Mouse (Mus musculus): ENCODE results near the gene Phyhipl.
A peak's percentile ranks its signal among the peaks of the same experiment; 100 is the strongest.

Phyhipl gene

DNA sequence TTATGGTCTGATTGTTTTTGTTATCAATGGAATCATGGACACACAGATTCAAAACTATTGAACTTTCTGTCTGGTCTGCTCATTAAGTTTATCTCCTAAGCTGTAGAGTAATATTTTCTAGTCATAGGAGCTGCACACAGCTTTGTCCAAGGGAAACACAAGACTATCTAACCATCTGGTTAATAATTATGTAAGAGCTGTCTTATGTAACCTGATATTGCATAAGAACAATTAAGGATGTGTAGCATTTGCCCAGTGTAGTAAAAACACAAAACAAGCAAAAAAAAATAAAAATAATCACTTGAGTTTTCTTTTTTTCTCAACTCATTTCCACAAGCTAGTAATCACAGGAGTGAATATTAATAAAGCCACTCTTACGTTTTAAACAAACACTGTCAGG is 20.5 kb downstream of the Phyhipl start:
- DNase-seq (ENCODE audit: low read depth, low spot score) = no peak

GRCm38 (mm10) chr10:70631142-70631541 is 24.6 kb downstream of the Phyhipl start:
- no peak for DNase-seq (ENCODE audit: low read depth, low spot score)

DNA sequence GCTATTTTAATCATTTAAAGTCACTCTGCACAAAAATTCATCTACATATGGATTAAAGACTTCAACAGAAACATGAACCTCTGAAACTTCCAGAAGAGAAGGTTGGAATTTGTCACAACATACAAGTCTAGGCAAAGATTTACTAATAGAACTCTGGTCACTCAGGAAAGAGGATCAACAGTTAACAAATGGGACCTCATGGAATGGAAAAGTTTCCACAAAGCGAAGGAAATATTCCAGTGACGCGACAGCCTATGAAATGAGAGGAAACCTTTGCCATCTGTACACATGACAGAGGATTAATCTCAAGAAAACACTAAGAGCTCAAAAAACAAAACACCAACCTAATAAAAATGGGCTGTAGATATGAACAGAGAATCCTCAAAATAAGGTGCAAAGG is 32.3 kb downstream of the Phyhipl start:
- no peak for DNase-seq (ENCODE audit: low read depth, low spot score)

GRCm38 (mm10) chr10:70616377-70616776 is 39.4 kb downstream of the Phyhipl start:
- no peak for DNase-seq (ENCODE audit: low read depth, low spot score)

DNA sequence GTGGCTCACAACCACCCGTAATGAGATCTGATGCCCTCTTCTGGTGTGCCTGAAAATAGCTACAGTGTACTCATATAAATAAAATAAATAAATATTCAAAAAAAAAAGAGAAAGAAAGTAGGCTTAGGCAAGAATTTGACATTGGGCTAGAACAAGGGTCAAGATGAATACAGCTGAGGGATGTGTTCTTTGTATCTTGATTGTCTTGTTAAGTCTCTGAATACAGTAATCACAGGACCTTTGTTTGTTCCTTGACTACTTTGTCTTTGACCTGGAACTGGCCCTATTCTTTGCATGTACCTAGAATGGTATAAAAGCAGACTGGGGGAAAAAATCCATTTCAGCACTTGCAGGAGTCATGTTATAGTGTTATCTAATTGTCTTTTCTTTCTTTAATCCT is 44.1 kb downstream of the Phyhipl start:
- no peak for DNase-seq (ENCODE audit: low read depth, low spot score)

GRCm38 (mm10) chr10:70599925-70600305 is 55.9 kb downstream of the Phyhipl start:
- peak; percentile 8 for DNase-seq (ENCODE audit: low read depth, low spot score)

DNA sequence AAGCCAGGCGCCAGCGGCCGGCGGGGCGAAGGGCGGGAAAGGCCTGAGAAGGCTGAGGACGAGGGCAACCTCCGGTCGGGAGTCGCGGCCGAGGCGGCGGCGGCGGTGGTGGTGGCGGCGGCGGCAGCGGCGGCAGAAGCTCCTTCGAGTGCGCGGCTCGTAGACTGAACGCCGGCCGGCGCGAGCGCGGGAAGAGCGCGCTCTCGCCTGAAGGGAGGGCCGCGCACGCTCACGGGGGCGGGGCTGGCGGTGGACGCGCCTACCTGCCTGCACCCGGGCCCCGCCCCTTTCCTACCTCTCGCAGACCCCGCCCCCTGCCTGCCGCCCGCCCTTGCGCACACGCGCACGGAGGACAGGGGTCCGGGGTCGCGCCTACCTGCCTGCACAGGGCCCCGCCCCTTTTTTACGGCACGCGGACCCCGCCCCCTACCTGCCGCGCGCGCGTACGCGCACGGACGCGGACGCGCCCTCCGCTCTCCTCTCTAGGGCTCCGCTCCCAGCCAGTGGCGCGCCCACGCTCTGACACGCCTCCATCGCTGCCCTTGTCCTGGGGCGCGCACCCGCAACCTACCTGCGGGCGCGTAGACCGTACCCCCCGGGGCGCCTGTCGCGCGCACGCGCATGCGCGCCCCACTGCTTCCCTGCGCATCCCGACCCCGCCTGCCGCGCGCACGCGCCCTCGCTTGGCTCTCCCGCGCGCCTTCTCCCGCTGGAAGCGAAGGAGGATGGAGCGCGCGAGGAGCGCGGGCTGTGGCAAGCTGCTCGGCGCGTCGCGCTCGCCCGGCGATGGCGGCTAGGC is 56.4 kb downstream of the Phyhipl start:
- DNase-seq (ENCODE audit: low read depth, low spot score) = peak; percentile 87

- DNase-seq (ENCODE audit: low read depth, low spot score) = peak; percentile 24
Observed at GRCm38 (mm10) chr10:70598516-70599125, 57.1 kb downstream of the Phyhipl start.

DNA sequence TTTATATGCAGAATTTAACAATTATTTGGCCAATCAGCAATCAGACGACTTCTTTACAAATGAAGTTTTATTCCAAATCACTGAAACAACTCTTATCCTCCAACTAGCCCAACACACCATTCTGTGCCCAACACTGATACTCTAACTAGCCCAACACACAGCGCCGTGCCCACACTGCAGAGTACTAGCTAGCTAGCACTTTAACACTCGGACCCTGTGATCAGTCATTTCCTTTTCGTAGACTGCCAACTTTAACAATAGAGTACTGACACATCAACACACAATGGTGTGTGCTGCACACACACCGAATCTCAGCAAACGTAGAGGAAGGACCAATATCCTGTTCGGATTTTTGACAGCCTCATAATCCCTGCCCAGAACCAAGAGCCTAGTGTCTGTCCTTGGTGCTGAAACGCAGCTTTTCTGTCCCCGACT is 57.7 kb downstream of the Phyhipl start:
- DNase-seq (ENCODE audit: low read depth, low spot score) = peak; percentile 16

DNA sequence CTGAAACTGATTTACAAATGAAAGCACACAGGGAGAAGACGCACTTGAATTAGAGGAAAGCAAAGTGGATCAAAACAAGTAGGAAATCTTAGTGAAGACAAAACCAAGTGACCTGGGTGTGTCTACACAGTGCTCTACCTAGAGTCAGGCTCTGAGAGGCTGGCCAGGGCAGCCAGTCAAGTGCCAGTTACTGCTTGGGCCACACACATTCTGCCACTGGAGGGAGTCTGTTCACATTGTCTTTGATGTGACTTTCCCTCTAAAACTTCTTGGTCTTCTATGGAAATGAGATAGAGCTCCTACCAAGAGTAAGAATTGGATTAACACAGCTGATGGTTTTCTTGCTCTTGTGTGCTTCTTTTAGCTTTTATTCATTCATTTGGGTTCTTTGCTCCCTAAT is 61.8 kb downstream of the Phyhipl start:
- no peak for DNase-seq (ENCODE audit: low read depth, low spot score)

- DNase-seq (ENCODE audit: low read depth, low spot score) = no peak
Observed at GRCm38 (mm10) chr10:70586876-70587405, 68.8 kb downstream of the Phyhipl start.

GRCm38 (mm10) chr10:70584171-70584570 is 71.6 kb downstream of the Phyhipl start:
- no peak for DNase-seq (ENCODE audit: low read depth, low spot score)

DNA sequence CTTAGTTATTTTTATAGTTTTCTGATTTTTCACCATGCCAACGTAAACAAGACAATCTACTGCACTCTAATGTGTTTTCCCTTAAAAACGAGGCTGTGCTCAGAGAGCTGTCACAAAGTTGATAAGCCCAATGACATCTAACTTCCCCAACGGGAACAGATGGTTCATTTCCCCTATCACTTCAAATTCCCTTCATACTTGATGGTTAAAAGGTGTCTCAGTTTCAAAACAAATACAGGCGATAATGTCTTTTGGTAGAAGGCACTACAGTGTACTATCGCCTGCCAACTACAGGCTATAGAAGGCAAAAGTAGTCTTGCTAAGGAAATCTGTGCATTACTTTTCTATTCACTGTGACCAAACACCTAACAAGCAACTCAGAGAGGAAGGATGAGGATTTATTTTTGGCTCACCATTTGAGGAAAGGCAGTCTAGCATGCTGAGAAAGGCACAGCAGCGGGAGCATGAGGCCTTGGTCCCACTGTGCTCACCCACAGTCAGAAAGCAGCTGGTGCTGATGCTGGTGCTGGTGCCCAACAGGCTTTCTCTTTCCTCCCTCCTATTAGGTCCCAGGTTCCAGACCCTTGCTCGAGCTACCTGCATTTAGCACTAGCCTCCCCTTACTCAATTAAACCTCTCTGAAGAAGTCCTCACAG is 74.1 kb downstream of the Phyhipl start:
- no peak for DNase-seq (ENCODE audit: low read depth, low spot score)

DNA sequence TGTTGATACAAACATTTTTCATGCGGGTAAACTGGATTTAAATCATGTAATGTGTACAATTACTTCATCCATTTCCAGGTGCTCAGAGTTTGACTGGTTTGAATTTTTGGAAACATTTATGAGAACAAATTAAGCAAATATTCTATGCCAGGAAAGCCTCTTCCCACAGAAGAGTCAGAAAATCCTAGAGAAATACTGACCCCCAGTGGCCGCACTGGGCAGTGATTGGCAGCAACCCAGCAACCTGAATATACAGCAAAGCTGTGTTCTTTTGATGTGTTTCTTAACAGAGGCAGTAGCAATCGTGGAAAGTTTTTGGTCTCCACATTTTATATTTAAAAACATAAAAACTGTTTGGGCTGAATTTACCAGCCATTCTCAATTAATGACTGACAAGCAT is 92.1 kb downstream of the Phyhipl start:
- peak; percentile 32 for DNase-seq (ENCODE audit: low read depth, low spot score)

GRCm38 (mm10) chr10:70552531-70552930 is 103.2 kb downstream of the Phyhipl start:
- no peak for DNase-seq (ENCODE audit: low read depth, low spot score)

- no peak for DNase-seq (ENCODE audit: low read depth, low spot score)
Observed at GRCm38 (mm10) chr10:70542857-70543256, 112.9 kb downstream of the Phyhipl start.

GRCm38 (mm10) chr10:70540456-70541195 is 115.1 kb downstream of the Phyhipl start:
- no peak for DNase-seq (ENCODE audit: low read depth, low spot score)

DNA sequence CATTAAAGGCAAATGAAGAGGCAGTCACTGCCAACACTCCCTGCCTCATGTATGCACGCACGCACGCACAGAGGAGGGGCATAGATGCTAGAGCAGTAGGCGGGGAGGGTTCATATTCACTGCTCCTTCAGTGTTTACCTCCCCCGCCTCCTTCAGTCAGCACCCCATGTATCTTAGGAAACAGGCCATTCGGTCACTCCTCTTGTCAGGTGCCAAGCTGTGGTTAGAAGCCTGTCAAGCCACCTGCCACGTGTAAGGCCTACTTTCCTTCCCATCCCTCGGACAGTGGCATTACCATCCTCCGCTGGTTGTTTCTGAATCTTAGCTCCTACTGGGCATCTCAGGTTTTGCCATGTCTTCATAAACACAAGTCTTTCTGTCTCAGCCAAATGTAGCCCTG is 116.5 kb downstream of the Phyhipl start:
- DNase-seq (ENCODE audit: low read depth, low spot score) = no peak

- DNase-seq (ENCODE audit: low read depth, low spot score) = no peak
Observed at GRCm38 (mm10) chr10:70537694-70538093, 118.1 kb downstream of the Phyhipl start.

- no peak for DNase-seq (ENCODE audit: low read depth, low spot score)
Observed at GRCm38 (mm10) chr10:70535401-70535800, 120.4 kb downstream of the Phyhipl start.

DNA sequence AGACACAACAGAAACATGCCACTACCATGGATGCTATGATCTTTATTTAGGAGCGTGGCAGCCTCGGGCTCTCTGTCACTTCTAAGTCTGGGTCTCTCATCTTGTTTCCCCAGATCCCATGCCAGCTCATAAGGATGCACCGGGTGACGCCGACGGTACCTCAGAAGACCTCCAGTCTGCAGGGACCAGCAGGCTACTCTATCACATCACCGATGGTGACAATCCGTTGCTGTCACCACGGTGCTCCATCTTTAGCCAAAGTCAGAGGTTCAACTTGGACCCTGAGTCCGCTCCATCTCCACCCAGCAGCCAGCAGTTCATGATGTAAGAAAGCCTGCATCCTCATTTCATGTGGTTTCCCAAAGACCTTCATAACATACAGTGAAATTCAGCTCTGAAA is 121.2 kb downstream of the Phyhipl start:
- no peak for DNase-seq (ENCODE audit: low read depth, low spot score)

DNA sequence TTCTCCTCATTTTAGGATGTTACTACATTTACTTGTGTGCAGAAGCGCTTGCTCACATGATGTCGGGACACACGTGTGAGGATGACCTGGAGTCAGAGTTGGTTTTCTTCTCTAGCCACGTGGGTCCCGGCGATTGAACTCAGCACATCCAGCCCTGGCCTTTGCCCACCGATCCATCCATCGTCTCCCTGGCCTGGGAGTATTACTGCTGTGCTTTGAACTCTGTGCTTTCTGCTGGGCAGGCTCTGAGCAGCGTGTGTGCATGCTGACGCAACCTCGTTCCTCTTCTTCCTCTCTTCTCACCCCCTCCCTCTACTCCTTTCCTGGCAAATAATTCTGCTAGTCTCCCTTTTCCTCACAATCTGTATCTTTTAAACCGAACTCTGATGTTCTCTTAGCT is 121.8 kb downstream of the Phyhipl start:
- DNase-seq (ENCODE audit: low read depth, low spot score) = no peak

All from brain, embryonic 18.5 days (tissue).